Mouse (Mus musculus) brain, embryonic 14.5 days (tissue): Measurements from ENCODE around the gene Cep131.

Experiments
- CTCF ChIP-seq: fragments of 200-500 bp; IDR thresholded peaks from 2 replicates; pipeline ENCODE4 v1.5.1; 2012; ENCODE audit warnings: inconsistent platforms, mild to moderate bottlenecking, moderate library complexity, borderline replicate concordance; ENCODE audit not compliant: insufficient read depth, insufficient read length; ENCODE audit errors: extremely low read depth
- POLR2A ChIP-seq: fragments of 200-500 bp; IDR thresholded peaks from 2 replicates; pipeline ENCODE4 v1.6.1; 2012; ENCODE audit warnings: mild to moderate bottlenecking, inconsistent platforms, borderline replicate concordance; ENCODE audit not compliant: poor library complexity, insufficient read depth, insufficient read length, severe bottlenecking; ENCODE audit errors: extremely low read depth

- no peak for TF ChIP-seq POLR2A
- no peak for TF ChIP-seq CTCF
These were observed 31.0 kb upstream of the Cep131 start for GRCm38 (mm10) chr11:120117626-120118025.
